Mouse (Mus musculus) layer of hippocampus, adult 18-20 months (tissue): ENCODE measurements around the gene Fkbp15. TPM values are rescaled to one million over a fixed set of nuclear protein-coding genes. Genes with fewer than 3 reads are reported as not detected.
"Not testable (repeated sequence)": the region's sequence is repeated elsewhere in the genome, so short reads cannot be mapped to it uniquely, and the experiment has no call there.

Source experiments
- DNase-seq, 2 experiments: peaks; one replicate each; pipeline ENCODE4 v3.0.0; 2022; ENCODE audit warnings: low spot score in 2 of 2
- total RNA-seq, 2 experiments: library from RNA; stranded (reverse); gene quantifications; 2 replicates each; pipeline ENCODE4 v1.2.3; 2021

Fkbp15 gene
- total RNA-seq, 2 experiments from 2014 or later, result 38.2 to 38.4 TPM

- DNase-seq, result no peak
Observed at GRCm38 (mm10) chr4:62282969-62283368, 77.4 kb downstream of the Fkbp15 start.

- no peak for DNase-seq
Observed at GRCm38 (mm10) chr4:62281319-62281718, 79.0 kb downstream of the Fkbp15 start.

GRCm38 (mm10) chr4:62278081-62278480 is 82.3 kb downstream of the Fkbp15 start:
- no peak for DNase-seq

GRCm38 (mm10) chr4:62277222-62277621 is 83.1 kb downstream of the Fkbp15 start:
- DNase-seq, result no peak

- DNase-seq, result no peak
Observed at GRCm38 (mm10) chr4:62276642-62277041, 83.7 kb downstream of the Fkbp15 start.

GRCm38 (mm10) chr4:62274841-62275536 is 85.4 kb downstream of the Fkbp15 start:
- DNase-seq, result peak in 1 of 2 experiments; percentile 42

- DNase-seq, result no peak
Observed at GRCm38 (mm10) chr4:62273916-62274315, 86.4 kb downstream of the Fkbp15 start.

- DNase-seq, result no peak
Observed at GRCm38 (mm10) chr4:62272696-62273095, 87.7 kb downstream of the Fkbp15 start.

- no peak for DNase-seq
Observed at GRCm38 (mm10) chr4:62267101-62267500, 93.2 kb downstream of the Fkbp15 start.

GRCm38 (mm10) chr4:62266016-62266415 is 94.3 kb downstream of the Fkbp15 start:
- not testable (repeated sequence) for DNase-seq

- DNase-seq, result no peak
Observed at GRCm38 (mm10) chr4:62265154-62265836, 95.1 kb downstream of the Fkbp15 start.

GRCm38 (mm10) chr4:62263133-62263844 is 97.1 kb downstream of the Fkbp15 start:
- DNase-seq, result peak in 1 of 2 experiments; percentile 50

- DNase-seq, result no peak
Observed at GRCm38 (mm10) chr4:62262276-62262675, 98.1 kb downstream of the Fkbp15 start, which contains the start of gene Slc31a2. TSS of gene Slc31a2 (plus strand) at chr4:62262562.

- DNase-seq, result no peak
Observed at GRCm38 (mm10) chr4:62256931-62257330, 103.4 kb downstream of the Fkbp15 start.

- DNase-seq, result no peak
Observed at GRCm38 (mm10) chr4:62254551-62254950, 105.8 kb downstream of the Fkbp15 start.

- DNase-seq, result no peak
Observed at GRCm38 (mm10) chr4:62251776-62252175, 108.6 kb downstream of the Fkbp15 start.

- no peak for DNase-seq
Observed at GRCm38 (mm10) chr4:62250896-62251544, 109.3 kb downstream of the Fkbp15 start.
